Mouse (Mus musculus): ENCODE results near the gene Col4a4.

- TF ChIP-seq CTCF (IDR thresholded peaks at IDR 0.05; ENCODE audit: low read depth) (no peak), EP300 (IDR thresholded peaks at IDR 0.05; ENCODE audit: low read depth) (no peak)
Observed at GRCm38 (mm10) chr1:82412085-82412484, 174.6 kb downstream of the Col4a4 start.

Measured in liver, postnatal 0 days (tissue).